Mouse (Mus musculus): ENCODE results near the gene Gm9972. TPM values are rescaled to one million over a fixed set of nuclear protein-coding genes. Genes with fewer than 3 reads are reported as not detected.

The Gm9972 gene
- polyA plus RNA-seq (2016; fragmentation: Nextera tagmentation; extraction: Ambion mirVana), result 0.13 TPM in 1 of 2 replicates, not detected in the other

- no peak within 1 kb of the TSS for H3K9ac ChIP-seq
- no peaks in the 10 kb centered on the region for H3K9me3 ChIP-seq
- H3K4me3 ChIP-seq, result no peak within 1 kb of the TSS
- H3K27ac ChIP-seq, result no peak within 1 kb of the TSS
- no peaks in the 10 kb centered on the region for H3K4me1 ChIP-seq
- no peaks in the 10 kb centered on the region for H3K36me3 ChIP-seq
- no peak within 1 kb of the TSS for H3K4me2 ChIP-seq (replicated peaks)
- H3K27me3 ChIP-seq (replicated peaks), result no peaks in the 10 kb centered on the region
- ATAC-seq (ENCODE audit: low FRiP score, low read depth), result no peak
These were observed at the start of gene Gm9972 for GRCm38 (mm10) chr11:43035446-43035845. TSS of gene Gm9972 (plus strand) at chr11:43035746.

- Histone ChIP-seq H3K27ac (no peak overlapping the region), H3K36me3 (no peaks in the 10 kb centered on the region), H3K4me2 (replicated peaks) (no peak overlapping the region), H3K4me1 (no peaks in the 10 kb centered on the region), H3K27me3 (replicated peaks) (no peaks in the 10 kb centered on the region), H3K9me3 (no peaks in the 10 kb centered on the region), H3K4me3 (no peak overlapping the region), H3K9ac (no peak overlapping the region)
- 62% methylated on average over 3 of the region's 3 CpGs for WGBS
- ATAC-seq (ENCODE audit: low FRiP score, low read depth), result no peak
These were observed 36.4 kb upstream of the Gm9972 start for GRCm38 (mm10) chr11:42999188-42999587.

DNA sequence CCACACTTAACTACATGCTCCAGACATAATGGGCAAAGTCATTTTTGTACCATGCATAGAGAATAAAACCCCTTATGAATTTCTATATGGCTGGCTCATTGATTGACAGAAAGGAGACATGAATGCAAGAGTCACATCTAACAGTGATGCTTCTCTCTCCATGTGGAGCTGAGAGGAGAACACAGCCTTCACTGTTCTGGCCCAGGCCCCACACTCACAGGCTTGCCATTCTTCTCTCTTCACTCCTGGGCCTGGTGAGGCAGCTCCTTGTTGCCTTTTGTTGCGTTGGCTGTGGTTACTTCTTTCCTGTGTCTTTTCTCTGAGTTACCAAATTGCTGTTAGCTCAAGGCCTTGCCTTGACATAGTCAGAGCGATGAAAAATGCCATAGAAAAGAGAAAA, 23.6 kb upstream of the Gm9972 start:
- Histone ChIP-seq H3K27me3 (replicated peaks) (no peaks in the 10 kb centered on the region), H3K36me3 (no peaks in the 10 kb centered on the region), H3K4me2 (replicated peaks) (no peak overlapping the region), H3K9ac (no peak overlapping the region), H3K4me1 (no peaks in the 10 kb centered on the region), H3K4me3 (no peak overlapping the region), H3K9me3 (no peaks in the 10 kb centered on the region), H3K27ac (no peak overlapping the region)
- no peak for ATAC-seq (ENCODE audit: low FRiP score, low read depth)
- WGBS, result 77% methylated on average over 2 of the region's 2 CpGs

GRCm38 (mm10) chr11:43012980-43013379, 22.6 kb upstream of the Gm9972 start:
- Histone ChIP-seq H3K9me3 (no peaks in the 10 kb centered on the region), H3K4me3 (no peak overlapping the region), H3K4me2 (replicated peaks) (no peak overlapping the region), H3K27ac (no peak overlapping the region), H3K9ac (no peak overlapping the region), H3K4me1 (no peaks in the 10 kb centered on the region), H3K36me3 (no peaks in the 10 kb centered on the region), H3K27me3 (replicated peaks) (no peaks in the 10 kb centered on the region)
- WGBS, result 73% methylated on average over 4 of the region's 4 CpGs
- no peak for ATAC-seq (ENCODE audit: low FRiP score, low read depth)

DNA sequence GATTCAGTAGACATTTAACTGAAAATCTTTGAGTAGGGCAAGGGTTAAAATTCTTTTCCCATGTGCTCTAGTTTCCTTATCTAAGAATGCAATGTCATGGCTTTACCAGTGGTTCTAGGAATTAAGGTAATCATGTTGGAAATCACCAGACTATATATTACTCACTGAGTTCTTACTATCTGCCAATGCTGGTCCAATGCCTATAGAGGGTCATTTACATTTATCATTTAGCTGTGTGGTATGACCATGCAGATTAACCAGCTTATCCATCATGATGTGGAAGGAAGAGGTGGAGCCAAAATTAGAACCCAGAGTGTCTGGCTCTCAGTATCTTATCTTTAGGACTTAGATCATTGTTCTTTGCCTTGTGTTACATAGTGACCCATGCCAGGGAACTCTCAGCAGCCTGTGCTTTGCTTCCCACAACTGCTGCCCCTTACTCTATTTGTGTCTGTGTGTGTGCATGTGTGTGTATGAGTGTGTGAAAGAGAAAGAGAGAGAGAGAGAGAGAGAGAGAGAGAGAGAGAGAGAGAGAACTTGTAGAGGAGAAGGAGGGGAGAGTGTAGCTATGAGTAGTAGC, 12.3 kb upstream of the Gm9972 start:
- Histone ChIP-seq H3K4me3 (no peak overlapping the region), H3K4me2 (replicated peaks) (no peak overlapping the region), H3K9ac (no peak overlapping the region), H3K36me3 (no peaks in the 10 kb centered on the region), H3K9me3 (no peaks in the 10 kb centered on the region), H3K4me1 (no peaks in the 10 kb centered on the region), H3K27ac (no peak overlapping the region), H3K27me3 (replicated peaks) (no peaks in the 10 kb centered on the region)
- no peak for ATAC-seq (ENCODE audit: low FRiP score, low read depth)

GRCm38 (mm10) chr11:43029813-43030212, 5.7 kb upstream of the Gm9972 start:
- Histone ChIP-seq H3K27me3 (replicated peaks) (no peaks in the 10 kb centered on the region), H3K9ac (no peak overlapping the region), H3K27ac (no peak overlapping the region), H3K4me2 (replicated peaks) (no peak overlapping the region), H3K4me1 (no peaks in the 10 kb centered on the region), H3K4me3 (no peak overlapping the region), H3K36me3 (no peaks in the 10 kb centered on the region), H3K9me3 (no peaks in the 10 kb centered on the region)
- no peak for ATAC-seq (ENCODE audit: low FRiP score, low read depth)
- WGBS, result 92% methylated on average over 1 of the region's 1 CpGs

DNA sequence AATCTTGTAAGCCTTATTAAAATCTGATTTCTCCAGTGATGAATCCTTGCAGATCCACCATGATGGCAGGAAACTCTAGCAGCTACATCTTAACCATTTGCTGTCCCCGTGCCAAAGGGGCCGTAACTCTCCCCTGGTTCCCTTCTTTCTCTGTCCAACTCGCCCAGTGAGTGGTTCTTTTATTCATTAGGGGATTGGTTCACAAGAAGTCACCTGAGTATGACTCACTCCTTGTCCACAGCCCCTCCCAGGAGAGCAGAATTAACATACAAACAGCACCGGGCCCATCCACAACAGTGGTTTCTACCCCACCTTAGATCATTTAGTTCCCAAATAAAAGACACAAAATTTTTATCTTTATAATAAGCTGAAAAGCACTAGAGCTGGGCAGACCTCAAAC, 3.4 kb upstream of the Gm9972 start:
- Histone ChIP-seq H3K4me2 (replicated peaks) (no peak overlapping the region), H3K27me3 (replicated peaks) (no peaks in the 10 kb centered on the region), H3K4me1 (no peaks in the 10 kb centered on the region), H3K27ac (no peak overlapping the region), H3K9ac (no peak overlapping the region), H3K4me3 (no peak overlapping the region), H3K36me3 (no peaks in the 10 kb centered on the region), H3K9me3 (no peaks in the 10 kb centered on the region)
- ATAC-seq (ENCODE audit: low FRiP score, low read depth), result no peak
- WGBS, result 75% methylated on average over 4 of the region's 4 CpGs

DNA sequence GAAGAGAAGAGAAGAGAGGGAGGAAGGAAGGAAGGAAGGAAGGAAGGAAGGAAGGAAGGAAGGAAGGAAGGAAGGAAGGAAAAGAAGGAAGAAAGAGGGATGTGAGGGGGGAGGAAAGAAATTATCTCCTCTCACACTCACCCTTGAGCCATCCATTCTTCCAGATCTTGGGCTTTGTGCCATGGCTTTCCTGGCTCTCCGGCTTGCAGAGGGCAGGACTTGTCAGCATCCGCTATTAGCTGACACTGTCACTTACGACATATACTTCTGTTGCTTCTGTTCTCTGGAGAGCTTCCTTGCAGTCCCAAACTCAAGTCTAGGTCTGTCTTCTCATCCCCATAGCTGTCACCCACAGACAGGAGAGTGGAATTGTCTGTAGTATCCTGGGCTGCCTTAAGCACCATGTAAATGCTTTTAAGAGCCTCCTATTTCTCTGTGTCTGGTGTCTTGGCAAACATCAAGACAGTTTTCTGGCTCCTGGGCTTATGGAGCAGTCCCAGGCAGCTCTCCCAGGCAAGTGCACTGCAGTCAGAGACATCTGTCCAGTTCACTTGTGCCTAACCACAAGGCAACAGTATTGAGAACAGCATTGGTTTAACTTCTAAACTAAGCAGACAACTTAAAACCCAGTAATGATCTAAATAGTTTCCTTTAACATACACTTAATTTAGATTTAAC, 10.5 kb downstream of the Gm9972 start:
- ATAC-seq (ENCODE audit: low FRiP score, low read depth), result no peak
- Histone ChIP-seq H3K27me3 (replicated peaks) (no peaks in the 10 kb centered on the region), H3K4me2 (replicated peaks) (no peak overlapping the region), H3K27ac (no peak overlapping the region), H3K4me1 (no peaks in the 10 kb centered on the region), H3K9me3 (no peaks in the 10 kb centered on the region), H3K36me3 (no peaks in the 10 kb centered on the region), H3K4me3 (no peak overlapping the region), H3K9ac (no peak overlapping the region)
- WGBS, result 95% methylated on average over 3 of the region's 3 CpGs

GRCm38 (mm10) chr11:43049363-43049762, 13.8 kb downstream of the Gm9972 start:
- no peaks in the 10 kb centered on the region for H3K9me3 ChIP-seq
- H3K27me3 ChIP-seq (replicated peaks), result no peaks in the 10 kb centered on the region
- ATAC-seq (ENCODE audit: low FRiP score, low read depth), result no peak
- no peaks in the 10 kb centered on the region for H3K36me3 ChIP-seq
- no peak overlapping the region for H3K9ac ChIP-seq
- no peak overlapping the region for H3K4me3 ChIP-seq
- no peak overlapping the region for H3K27ac ChIP-seq
- H3K4me1 ChIP-seq, result no peaks in the 10 kb centered on the region
- H3K4me2 ChIP-seq (replicated peaks), result no peak overlapping the region
- 55% methylated on average over 1 of the region's 1 CpGs for WGBS

- Histone ChIP-seq H3K27me3 (replicated peaks) (no peaks in the 10 kb centered on the region), H3K4me2 (replicated peaks) (no peak overlapping the region), H3K36me3 (no peaks in the 10 kb centered on the region), H3K9me3 (no peaks in the 10 kb centered on the region), H3K4me1 (no peaks in the 10 kb centered on the region), H3K27ac (no peak overlapping the region), H3K9ac (no peak overlapping the region), H3K4me3 (no peak overlapping the region)
- no peak for ATAC-seq (ENCODE audit: low FRiP score, low read depth)
- 89% methylated on average over 5 of the region's 5 CpGs for WGBS
These were observed 19.4 kb downstream of the Gm9972 start for GRCm38 (mm10) chr11:43054972-43055371.

GRCm38 (mm10) chr11:43059437-43059970, 24.0 kb downstream of the Gm9972 start:
- Histone ChIP-seq H3K9me3 (no peaks in the 10 kb centered on the region), H3K9ac (no peak overlapping the region), H3K4me1 (no peaks in the 10 kb centered on the region), H3K27me3 (replicated peaks) (no peaks in the 10 kb centered on the region), H3K36me3 (no peaks in the 10 kb centered on the region), H3K4me3 (no peak overlapping the region), H3K27ac (no peak overlapping the region), H3K4me2 (replicated peaks) (no peak overlapping the region)
- WGBS, result 19% methylated on average over 5 of the region's 5 CpGs
- ATAC-seq (ENCODE audit: low FRiP score, low read depth), result no peak

- no peaks in the 10 kb centered on the region for H3K9me3 ChIP-seq
- H3K27me3 ChIP-seq (replicated peaks), result no peaks in the 10 kb centered on the region
- no peak for ATAC-seq (ENCODE audit: low FRiP score, low read depth)
- no peak overlapping the region for H3K9ac ChIP-seq
- no peaks in the 10 kb centered on the region for H3K4me1 ChIP-seq
- no peak overlapping the region for H3K27ac ChIP-seq
- 83% methylated on average over 3 of the region's 3 CpGs for WGBS
- no peaks in the 10 kb centered on the region for H3K36me3 ChIP-seq
- H3K4me3 ChIP-seq, result no peak overlapping the region
- H3K4me2 ChIP-seq (replicated peaks), result no peak overlapping the region
These were observed 26.7 kb downstream of the Gm9972 start for GRCm38 (mm10) chr11:43062286-43062685.

All from neural tube, embryonic 12.5 days (tissue).